Mouse (Mus musculus): ENCODE data around the gene Aimp2.

Gene Aimp2

DNA sequence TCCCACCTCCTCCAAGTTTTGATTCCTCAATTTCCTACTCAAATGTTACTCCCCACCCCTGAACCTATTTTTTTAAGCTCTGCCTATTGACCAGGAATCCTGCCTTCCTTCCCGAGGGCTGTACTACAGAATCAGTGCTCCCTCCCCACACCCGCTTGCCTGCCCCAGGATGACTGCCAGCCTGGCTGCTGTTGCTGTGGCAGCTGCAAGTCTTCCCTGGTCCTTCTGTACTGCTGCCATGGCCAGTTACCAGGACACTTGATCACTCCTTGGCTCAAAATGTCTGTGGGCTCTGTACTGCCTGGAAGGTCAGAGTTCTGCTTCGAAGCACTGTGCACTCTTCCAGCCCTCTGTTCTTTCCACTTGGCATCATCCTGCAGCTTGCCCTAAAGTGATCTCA is 7.5 kb downstream of the Aimp2 start:
- DNase-seq (ENCODE audit: low spot score in 2 of 2), result peak; percentile 47 to 52

DNA sequence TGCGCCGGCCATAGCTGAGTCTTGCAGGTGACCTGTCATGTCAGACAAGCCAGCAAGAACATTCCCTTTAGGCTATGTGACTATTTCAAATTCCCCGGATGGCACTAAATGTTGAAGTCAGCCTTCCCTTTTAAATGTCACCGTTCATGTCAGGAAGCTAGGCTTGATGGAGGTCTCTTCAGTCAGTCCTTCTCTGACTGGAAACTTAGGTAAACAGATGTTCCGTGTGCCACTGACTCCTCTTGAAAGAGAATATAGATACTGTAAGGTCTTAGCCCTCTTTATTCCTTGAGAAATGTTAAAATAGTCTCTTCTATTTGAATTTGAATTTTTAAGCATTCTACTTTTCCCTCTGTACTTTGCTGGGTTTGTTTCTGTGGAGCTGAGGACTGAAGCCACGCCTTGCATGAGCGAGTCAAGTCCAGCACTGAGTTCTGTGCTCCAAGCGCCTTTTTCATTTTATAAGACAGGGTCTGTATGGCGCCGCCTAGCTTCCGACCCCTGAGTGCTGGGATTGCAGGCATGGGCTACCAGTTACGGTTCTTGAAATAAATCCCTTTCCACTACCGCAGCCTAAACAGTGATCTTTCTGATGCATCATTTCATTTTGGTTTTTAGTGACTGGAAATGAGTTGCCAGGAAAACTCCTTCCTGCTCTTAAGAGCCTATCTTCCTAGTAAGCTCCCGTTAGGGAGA is 11.9 kb downstream of the Aimp2 start, which contains the start of gene Ankrd61:
Gene Ankrd61, minus strand, starts transcription at position 51 of the 696 bp plus-strand sequence.
- DNase-seq (ENCODE audit: low spot score in 2 of 2), result no peak

DNA sequence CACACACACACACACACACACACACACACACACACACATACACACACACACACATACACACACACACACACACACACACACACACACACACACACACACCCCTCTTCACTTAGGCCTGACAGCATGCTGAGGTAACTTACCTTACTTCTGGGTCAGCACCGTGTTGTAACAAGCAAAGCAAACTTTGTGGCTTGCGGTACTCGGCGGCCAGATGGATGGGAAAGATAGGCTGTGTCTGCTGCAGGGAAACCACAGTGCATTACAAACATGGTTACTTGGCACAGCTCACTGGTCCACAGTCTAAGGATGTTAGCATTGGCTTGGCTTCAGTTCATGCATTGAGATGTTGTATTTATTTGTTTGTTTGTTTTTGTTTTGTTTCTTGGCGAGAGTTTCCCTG is 16.3 kb downstream of the Aimp2 start:
- no peak for DNase-seq (ENCODE audit: low spot score in 2 of 2)

DNA sequence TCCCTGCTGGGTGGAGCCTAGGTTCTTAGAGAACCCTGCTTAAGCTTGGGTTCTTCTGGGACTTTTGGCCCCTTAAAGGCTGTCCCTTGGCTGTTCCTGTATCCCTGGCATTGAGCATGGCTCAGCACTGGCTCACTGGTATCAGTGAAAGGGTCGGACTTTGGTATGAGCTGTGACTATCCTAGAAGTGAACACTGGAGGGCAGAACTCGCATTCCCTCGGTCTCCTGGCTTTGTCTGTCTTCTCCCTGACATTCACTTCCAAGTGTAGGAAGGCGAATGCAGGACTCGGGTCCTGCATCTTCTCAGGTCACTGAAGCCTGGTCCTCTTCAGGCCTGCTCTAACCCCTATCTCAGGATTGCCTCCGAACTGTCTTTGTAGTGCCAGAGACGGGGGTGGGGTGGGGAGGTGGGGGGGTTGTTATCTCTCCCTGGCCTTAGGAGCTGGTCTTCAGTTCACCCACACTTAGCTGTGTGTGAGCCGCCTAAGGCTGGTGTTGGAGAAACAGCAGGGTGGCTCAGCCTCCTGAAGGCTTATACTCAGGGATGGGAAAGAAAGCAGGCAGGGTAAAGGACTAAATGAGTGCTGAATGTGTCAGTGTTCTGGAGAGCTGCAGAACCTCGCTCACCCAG is 17.3 kb downstream of the Aimp2 start:
- DNase-seq (ENCODE audit: low spot score in 2 of 2), result no peak

DNA sequence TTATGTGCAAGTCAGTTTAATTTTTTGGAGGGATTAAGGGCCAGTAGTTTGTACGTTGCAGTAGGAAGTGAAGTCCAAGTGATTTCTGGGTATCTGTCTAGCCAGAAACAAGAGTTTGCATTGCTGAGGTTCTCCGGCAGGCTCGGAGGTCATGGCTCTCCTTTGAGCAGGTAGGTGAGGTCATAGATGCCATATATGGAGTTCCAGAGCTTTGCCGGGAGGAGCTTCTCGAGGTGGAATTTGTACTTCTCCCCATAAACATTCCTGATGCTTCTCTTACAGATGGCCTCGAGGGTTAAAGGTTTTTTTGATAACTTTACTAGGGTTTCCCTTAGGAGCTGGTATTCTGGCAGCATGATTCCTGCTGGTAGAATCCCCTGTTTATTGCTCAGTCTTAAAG is 18.9 kb downstream of the Aimp2 start:
- no peak for DNase-seq (ENCODE audit: low spot score in 2 of 2)

DNA sequence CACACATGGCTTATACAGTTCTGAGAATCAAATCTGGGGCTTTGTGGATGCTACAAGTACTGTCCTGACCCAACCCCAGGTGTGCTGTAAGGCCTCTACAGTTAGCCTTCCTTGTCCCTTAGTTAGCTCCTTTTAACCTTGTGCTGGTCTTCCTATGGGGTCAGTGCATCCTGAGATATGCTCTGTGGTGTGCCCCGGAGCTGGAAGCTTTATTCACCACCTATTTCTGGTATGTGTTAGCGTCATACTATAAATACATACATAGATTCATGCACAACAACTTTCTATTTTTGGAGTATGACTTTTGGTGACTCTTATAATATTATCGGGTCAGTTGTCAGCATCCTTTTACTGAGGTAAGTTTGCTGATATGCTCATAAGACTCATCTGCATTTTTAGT is 24.4 kb downstream of the Aimp2 start:
- DNase-seq (ENCODE audit: low spot score in 2 of 2), result no peak

DNA sequence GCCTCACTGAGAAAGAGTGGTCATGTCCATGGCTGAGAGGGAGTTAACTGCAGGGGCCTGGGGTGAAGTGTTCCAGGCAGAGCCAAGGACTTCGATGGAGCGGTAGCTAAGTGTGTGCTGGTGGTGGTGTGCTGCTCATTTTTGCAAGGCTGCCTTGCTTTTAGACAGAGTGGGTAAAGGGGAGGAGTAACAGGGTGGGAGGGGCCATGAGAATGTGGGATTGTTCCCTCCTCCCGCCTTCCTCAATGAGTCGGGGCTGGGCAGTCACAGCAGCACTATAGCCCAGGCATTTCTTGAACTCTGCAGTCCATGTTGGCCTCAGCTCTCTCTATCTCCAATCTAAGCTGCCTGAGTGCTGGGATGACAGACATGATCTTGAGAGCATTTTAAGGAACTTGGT is 35.1 kb downstream of the Aimp2 start:
- DNase-seq (ENCODE audit: low spot score in 2 of 2), result no peak

DNA sequence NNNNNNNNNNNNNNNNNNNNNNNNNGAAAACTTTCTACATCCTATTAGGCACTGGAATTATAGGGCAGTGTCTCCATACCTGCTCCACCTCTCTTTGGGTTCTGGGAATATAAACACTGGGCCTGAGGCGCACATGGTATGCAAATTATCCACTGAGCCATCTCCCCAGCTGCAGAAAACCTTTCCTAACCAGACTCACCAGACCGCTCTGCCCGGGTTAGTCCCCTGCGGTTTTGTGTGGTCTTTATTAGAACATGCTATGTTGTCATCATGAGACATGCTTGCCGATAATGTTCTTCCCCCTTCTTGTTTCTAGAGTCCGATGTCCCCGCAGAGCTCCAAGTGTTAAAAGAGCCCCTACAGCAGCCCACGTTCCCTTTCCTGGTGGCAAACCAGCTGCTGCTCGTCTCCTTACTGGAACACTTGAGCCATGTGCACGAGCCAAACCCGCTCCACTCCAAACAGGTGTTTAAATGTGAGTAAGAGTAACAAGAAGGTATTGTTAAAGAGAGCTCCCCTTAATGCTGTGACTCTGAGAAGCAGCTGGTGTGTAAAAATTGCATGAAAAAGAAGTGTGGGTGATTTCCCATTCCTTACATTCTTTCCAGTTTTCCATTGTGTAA is 38.0 kb downstream of the Aimp2 start:
- DNase-seq (ENCODE audit: low spot score in 2 of 2), result no peak
